Mouse (Mus musculus): ENCODE measurements around the gene Fmo2.

Gene Fmo2

DNA sequence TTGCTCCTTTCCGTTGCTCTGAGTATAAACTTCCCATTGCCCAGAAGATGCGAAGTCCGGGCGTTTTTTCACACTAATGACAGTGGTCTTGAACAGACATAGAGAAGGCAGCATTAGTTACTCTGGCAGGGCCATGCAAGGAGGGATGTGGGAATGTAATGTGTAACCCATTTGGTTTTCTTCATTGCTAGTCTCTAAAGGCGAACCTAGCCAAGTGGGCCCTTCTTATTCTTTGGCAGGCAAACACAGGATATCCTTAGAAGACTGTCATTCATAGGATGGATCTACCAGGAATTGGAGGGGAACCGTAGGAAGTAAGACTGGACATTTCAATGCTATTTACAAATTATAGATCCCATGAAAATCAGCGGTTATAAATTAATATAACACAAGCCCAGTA lies 10.9 kb downstream of the Fmo2 start:
- no peak for DNase-seq

DNA sequence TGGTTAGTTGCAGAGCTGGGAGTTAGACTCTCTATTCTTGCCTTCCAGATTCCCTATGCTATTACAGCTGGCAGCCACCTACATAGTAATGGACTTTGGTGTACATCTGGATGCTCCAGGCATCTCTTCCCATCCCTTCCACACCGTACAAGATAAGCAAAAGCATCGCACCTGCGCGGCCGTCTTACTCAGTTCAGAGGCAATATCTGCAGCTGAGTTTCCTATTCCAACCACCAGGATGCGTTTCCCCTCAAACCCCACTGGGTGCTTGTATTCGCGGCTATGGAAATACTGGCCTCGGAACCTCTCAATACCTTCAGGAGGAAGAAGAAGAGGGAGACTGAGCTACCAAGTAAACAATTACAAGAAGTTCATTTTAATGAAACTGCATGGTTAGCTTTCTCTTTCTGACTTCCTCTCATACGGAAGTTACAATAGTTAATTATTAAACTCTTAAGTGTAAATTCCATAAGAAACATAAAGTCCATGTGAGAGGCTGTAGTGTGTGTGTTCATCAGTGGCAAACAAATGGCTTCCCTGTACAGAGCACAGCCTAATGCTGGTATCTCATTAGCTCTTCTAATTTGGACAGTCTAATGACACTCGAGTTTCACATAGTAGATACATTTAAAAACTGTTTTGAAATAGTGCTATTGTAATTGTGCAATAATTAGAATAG lies 12.2 kb downstream of the Fmo2 start:
- DNase-seq: no peak

- DNase-seq: no peak
Observed at GRCm38 (mm10) chr1:162882681-162883080, 15.8 kb downstream of the Fmo2 start.

- peak; percentile 12 for DNase-seq
Observed at GRCm38 (mm10) chr1:162879595-162880369, 18.7 kb downstream of the Fmo2 start.

DNA sequence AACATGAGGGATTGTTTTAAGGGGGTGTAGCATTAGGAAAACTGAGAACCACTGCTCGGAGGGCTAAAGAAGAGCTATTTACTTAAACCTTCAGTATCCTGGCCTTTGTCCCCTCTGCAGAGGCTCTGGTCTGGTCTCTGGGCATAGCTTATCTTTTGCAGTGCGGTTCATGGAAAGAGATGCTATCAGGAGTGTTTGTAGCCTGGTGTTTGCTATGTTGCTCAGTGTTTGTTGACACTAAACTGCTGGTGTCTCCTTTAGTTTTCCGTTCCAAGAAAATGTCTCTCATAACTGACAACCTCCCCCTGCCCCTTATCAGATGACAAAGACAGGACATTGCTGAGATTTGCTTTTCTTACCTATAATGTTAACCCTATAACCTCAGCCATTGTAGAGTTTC lies 23.4 kb downstream of the Fmo2 start:
- no peak for DNase-seq

- DNase-seq: no peak
Observed at GRCm38 (mm10) chr1:162871701-162872311, 26.7 kb downstream of the Fmo2 start.

GRCm38 (mm10) chr1:162870978-162871377 lies 27.5 kb downstream of the Fmo2 start:
- no peak for DNase-seq

- no peak for DNase-seq
Observed at GRCm38 (mm10) chr1:162867396-162867795, 31.1 kb downstream of the Fmo2 start.

GRCm38 (mm10) chr1:162866280-162866681 lies 32.2 kb downstream of the Fmo2 start, which contains the start of gene Fmo1:
Fmo1 (minus strand) TSS chr1:162866610.
- DNase-seq: no peak

- DNase-seq: no peak
Observed at GRCm38 (mm10) chr1:162865493-162865830, 33.1 kb downstream of the Fmo2 start.

GRCm38 (mm10) chr1:162864816-162865492 lies 33.6 kb downstream of the Fmo2 start:
- no peak for DNase-seq

DNA sequence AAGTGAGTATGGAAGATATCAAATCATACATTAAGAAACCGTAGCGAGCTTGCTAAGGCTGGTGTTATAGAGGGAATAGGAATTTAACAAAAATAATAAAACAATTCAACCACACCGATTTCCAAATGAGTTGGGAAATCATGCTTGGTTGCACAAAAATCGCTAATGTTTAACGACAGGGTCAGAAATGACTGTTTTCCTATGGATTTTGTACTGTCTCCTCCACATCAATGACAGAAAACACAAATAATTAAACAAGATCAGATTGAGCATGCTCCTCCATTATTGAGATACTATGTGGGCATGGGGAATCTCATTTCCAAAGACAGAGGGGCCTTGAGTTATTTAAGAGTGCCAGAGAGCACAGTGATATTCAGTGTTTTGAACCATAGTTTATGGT lies 34.2 kb downstream of the Fmo2 start:
- no peak for DNase-seq

GRCm38 (mm10) chr1:162863579-162863978 lies 34.9 kb downstream of the Fmo2 start:
- DNase-seq: no peak

GRCm38 (mm10) chr1:162862328-162862727 lies 36.2 kb downstream of the Fmo2 start:
- no peak for DNase-seq

DNA sequence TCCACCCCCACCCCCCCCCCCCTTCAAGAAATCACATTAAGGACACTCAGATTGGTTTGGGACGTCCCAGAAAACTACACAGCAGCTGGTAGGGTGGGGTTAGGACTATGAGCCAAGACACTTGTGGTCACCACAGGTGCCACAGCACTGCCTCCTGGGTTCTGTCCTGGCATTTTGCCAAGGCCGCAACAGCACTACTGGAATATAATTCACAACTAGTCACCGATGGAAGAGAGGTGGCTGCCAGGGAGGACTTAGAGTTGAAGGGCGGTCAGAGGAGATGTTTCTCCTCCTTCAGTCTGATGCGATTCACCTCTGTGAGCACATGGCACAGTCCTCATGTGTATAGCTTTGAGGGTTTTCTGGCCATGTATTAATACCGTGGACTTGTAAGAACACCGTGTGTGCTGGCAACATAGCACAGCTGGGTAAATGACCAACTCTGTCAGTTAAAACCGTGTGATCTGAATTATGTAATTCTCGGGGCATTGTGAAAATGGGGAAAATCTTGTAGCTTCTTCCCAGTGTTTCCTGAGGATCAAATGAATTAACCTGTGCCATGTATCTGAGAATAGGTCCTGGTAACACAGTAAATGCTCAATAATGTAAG lies 38.4 kb downstream of the Fmo2 start:
- DNase-seq: no peak

- DNase-seq: no peak
Observed at GRCm38 (mm10) chr1:162859545-162859976, 39.0 kb downstream of the Fmo2 start.

DNA sequence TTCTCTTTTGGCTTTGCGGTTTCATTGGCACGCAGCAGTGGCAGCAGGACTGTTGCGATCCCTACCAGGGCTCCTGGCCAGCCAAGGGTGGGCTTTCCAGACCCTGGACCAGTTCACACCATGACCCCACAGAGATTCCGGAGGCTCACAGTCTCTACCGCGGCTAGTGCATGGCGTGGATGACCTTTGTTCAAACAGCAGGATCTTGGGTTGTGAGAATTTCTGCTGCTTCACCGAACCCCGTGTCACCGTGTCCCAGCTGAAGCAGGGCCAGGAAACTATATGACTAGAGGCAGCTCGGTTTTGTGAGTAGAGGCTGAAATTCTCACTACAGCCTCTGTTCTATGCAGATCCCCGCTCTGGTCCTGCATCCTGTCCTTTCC lies 39.8 kb downstream of the Fmo2 start:
- DNase-seq: no peak

- DNase-seq: no peak
Observed at GRCm38 (mm10) chr1:162857766-162858747, 40.5 kb downstream of the Fmo2 start.

DNA sequence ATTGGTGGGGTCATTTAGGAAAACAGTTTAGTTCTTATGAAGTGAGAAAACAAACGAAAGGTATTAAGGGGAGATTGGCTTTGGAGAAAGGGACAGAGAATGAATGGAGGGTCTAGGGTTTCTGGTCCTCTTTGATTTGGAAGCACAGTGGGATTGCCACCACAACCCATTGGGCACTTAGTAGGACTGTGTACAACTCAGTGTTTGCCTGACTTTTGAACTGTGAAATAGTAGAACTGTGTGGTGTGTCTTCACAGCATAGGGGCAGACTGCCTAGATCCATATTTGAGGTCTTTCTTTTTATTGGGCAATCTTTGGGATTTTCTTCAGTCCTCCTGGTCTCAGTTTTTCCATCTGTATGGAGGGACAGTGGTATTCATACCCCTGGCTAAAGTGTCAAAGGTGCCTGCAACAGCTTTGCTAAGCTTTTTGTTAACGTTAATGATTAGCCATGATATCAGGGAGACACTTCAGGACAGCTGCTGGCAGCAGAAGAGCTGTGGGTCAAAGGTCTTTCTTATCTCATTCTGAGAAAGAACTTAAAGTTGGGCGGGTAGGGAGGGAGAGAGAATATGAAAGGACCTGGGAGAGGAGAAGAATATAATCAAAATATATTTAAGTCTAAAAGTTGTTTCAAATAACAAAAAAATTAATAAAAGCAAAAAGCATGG lies 44.6 kb downstream of the Fmo2 start:
- DNase-seq: no peak

DNA sequence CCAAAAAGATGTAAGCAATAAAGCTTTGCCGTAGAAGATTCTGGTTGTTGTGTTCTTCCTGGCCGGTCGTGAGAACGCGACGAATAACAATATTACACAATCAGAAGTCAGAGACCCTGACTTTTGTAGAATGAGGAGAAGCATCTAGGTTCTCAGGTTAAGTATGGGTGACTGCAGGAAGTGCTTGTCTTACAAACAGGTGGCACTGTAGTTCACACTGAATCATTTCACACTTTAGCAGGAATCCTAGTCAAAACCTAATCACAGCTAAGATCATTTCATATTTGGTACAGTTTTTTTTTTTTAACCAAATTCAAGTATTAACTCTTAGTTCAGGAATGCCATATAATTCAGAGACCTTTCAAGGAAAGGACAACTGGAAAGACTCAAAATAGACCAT lies 51.0 kb downstream of the Fmo2 start:
- no peak for DNase-seq

- no peak for DNase-seq
Observed at GRCm38 (mm10) chr1:162840211-162840610, 58.3 kb downstream of the Fmo2 start.

Data from cerebellum, adult 8-10 months (tissue).